Mouse (Mus musculus): ENCODE measurements around the gene Cabp7. TPM values are rescaled to one million over a fixed set of nuclear protein-coding genes. Genes with fewer than 3 reads are reported as not detected.
"Not testable (repeated sequence)": the region's sequence is repeated elsewhere in the genome, so short reads cannot be mapped to it uniquely, and the experiment has no call there.

Gene Cabp7
- polyA plus RNA-seq, 1 experiment from 2014 or later, result 0.10 TPM

DNA sequence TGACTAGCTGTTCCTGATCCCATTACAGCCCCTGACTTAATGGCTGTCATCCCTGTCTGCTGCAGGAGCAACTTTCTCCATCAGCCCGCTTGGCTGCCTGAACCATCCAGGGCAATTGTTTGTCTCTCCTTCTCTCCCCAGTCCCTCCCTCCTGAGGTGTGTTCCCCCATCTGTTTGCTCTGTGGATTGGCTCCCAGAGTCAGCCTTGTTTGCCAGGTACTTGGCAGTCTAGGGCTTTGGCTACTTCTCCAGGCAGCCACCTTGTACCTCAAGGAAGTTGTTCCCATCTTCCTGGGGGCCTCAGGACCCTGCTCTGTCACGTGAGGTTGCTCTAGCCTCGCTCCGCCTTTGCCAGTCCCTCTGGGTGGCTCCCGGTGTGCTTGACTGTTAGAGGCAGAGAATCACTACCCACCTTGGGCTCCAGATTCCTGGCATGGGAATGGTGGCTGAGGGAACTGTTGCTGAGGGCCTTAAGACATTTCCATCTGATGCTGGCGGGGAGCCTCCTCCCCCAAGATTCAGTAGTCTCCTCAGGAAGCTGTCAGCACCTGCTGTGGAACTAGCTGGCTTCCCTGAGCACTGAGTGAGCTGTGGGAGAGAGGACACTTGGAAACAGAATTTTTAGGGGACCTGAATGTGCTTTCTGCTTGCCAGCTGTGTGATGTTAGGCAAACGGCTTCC lies 25.5 kb downstream of the Cabp7 start:
- H3K4me1 ChIP-seq, result peaks cover 16% of the 10 kb centered on the region; the same call in 1 of the 2 replicates
- H3K9me3 ChIP-seq (replicated peaks), result no peaks in the 10 kb centered on the region
- no peak overlapping the region for H3K9ac ChIP-seq
- H3K4me2 ChIP-seq, result no peak overlapping the region
- H3K27ac ChIP-seq, result no peak overlapping the region
- WGBS, result 38% methylated on average over 7 of the region's 7 CpGs
- H3K4me3 ChIP-seq (replicated peaks), result no peak overlapping the region
- peaks cover 35% of the 10 kb centered on the region; the same call in 1 of the 2 replicates for H3K36me3 ChIP-seq
- H3K27me3 ChIP-seq, result no peaks in the 10 kb centered on the region
- ATAC-seq (replicated peaks; ENCODE audit: low FRiP score), result no peak

DNA sequence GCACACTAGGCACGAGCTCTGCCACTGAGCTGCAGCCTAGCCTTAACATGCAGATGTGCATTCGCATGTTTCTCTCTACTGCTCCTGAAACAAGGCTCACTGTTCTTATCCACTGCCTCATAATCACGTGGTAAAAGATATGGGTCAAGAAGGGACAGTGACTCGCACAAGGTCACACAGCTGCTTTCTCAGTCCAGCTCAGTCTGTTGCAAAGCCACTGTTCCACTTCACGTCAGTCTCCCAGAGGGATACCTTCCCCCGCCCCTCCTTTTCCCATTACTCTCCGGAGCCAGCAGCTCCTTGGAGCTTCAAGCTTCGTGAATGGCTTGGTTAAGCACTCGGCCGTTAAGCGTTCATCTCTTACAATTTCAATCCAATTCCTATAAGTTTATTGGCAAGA lies 26.2 kb downstream of the Cabp7 start:
- Histone ChIP-seq H3K4me2 (no peak overlapping the region), H3K4me1 (peaks cover 16% of the 10 kb centered on the region; the same call in 1 of the 2 replicates), H3K27me3 (no peaks in the 10 kb centered on the region), H3K4me3 (replicated peaks) (no peak overlapping the region), H3K27ac (no peak overlapping the region), H3K9me3 (replicated peaks) (no peaks in the 10 kb centered on the region), H3K9ac (no peak overlapping the region), H3K36me3 (peaks cover 29% of the 10 kb centered on the region; the same call in 1 of the 2 replicates)
- ATAC-seq (replicated peaks; ENCODE audit: low FRiP score), result no peak
- WGBS, result 54% methylated on average over 11 of the region's 11 CpGs

DNA sequence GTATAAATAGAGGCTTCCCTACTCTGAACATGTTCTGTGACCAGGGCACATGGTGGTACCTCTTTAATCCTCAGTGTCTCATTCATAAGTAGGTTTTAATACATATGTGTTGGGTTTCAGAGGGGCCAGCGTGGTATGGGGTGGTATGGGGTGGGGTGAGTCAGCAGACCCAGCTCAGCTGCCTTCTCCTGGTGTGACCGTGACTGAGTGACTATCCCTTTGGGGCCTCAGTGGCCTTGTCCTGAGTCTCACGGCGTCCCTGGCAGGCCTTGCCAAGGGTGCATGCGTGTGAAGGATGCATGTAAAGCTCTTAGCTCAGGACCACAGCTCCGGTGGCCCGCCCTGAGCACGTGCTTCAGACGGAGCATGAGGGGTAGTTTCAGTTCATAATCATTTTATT lies 26.6 kb downstream of the Cabp7 start:
- H3K4me1 ChIP-seq, result peaks cover 16% of the 10 kb centered on the region; the same call in 1 of the 2 replicates
- H3K4me2 ChIP-seq, result no peak overlapping the region
- WGBS, result 82% methylated on average over 9 of the region's 9 CpGs
- H3K9ac ChIP-seq, result no peak overlapping the region
- ATAC-seq (replicated peaks; ENCODE audit: low FRiP score), result no peak
- no peaks in the 10 kb centered on the region for H3K9me3 ChIP-seq (replicated peaks)
- H3K27me3 ChIP-seq, result no peaks in the 10 kb centered on the region
- H3K27ac ChIP-seq, result no peak overlapping the region
- peaks cover 27% of the 10 kb centered on the region; the same call in 1 of the 2 replicates for H3K36me3 ChIP-seq
- H3K4me3 ChIP-seq (replicated peaks), result no peak overlapping the region

DNA sequence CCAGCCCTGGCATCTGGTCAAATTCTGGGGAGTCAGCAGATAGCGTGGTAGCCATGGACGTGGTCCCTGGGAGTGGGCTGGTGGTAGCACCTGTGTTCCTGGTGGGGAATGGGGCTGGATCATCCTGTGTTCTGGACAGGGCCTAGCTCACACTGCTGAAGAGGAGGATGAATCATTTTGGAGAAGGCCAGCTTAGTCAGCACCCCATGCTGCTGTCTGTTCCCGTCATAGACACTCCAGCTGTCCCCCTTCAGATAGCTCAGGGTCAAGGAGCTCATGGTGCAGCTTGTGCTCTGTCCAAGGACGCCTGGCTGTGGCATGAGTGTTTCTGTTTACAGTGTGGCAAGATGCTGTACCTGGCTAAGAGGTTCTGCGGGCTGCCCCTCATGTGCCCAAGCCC lies 28.0 kb downstream of the Cabp7 start:
- 81% methylated on average over 5 of the region's 5 CpGs for WGBS
- Histone ChIP-seq H3K9me3 (replicated peaks) (no peaks in the 10 kb centered on the region), H3K9ac (no peak overlapping the region), H3K36me3 (peaks cover 14% of the 10 kb centered on the region; the same call in 1 of the 2 replicates), H3K4me2 (no peak overlapping the region), H3K27me3 (no peaks in the 10 kb centered on the region), H3K4me1 (peaks cover 16% of the 10 kb centered on the region; the same call in 1 of the 2 replicates), H3K4me3 (replicated peaks) (no peak overlapping the region), H3K27ac (no peak overlapping the region)
- ATAC-seq (replicated peaks; ENCODE audit: low FRiP score), result no peak

DNA sequence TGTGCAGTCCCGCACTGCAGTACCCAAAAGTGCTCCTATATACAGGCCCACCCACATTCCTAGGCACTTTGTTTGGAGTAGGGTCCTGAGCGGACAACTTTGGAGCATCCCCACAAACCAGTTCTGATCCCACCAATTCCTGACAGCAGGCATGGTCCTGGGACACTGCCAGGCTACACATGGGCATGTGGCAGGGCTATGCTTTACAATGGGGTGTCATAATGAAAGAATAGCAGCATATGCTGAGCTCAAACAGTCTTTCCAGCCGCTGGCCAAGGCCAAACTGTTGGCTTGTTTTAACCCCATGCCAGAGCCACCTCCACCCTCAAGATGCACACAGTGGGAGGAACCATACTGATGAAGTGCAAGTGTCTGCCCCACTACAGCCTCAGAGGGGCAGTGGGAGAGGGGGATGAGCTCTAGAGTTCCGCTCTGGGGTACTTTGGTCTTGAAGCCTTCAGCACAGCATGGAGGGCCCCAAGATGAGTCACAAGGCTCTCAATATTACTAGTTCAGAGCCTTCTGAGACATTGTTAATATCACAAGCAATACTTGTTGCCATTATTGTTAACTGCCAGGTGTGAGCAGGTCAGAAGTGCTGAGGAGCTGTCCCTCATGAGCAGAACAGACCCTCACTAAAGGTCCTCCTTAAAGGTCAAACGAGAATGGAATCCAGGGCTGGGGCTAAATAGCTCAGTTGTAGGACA lies 29.9 kb downstream of the Cabp7 start:
- Histone ChIP-seq H3K36me3 (no peaks in the 10 kb centered on the region), H3K4me2 (no peak overlapping the region), H3K9me3 (replicated peaks) (no peaks in the 10 kb centered on the region), H3K27me3 (no peaks in the 10 kb centered on the region), H3K4me1 (peaks cover 12% of the 10 kb centered on the region; the same call in 1 of the 2 replicates), H3K27ac (no peak overlapping the region), H3K4me3 (replicated peaks) (no peak overlapping the region), H3K9ac (no peak overlapping the region)
- 89% methylated on average over 5 of the region's 5 CpGs for WGBS
- no peak for ATAC-seq (replicated peaks; ENCODE audit: low FRiP score)

DNA sequence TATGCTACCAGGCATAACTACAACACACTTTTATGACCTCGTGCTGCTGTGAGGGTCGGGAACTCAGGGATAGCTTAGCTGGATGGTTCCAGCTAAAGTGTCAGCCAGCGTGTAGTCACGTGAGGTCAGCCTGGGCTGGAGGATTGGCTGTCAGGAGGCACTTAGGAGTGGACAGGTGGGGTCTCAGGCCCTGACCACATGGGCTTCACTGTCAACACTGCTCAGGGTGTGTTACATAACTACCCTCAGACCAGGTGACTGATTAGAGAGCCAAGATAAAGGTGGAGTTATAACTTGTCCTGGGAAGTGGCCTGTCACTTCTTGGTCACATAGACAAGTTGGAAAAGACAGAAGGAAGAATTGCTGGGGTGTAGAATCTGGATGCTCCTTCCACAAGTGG lies 31.0 kb downstream of the Cabp7 start:
- H3K9ac ChIP-seq, result no peak overlapping the region
- H3K27me3 ChIP-seq, result no peaks in the 10 kb centered on the region
- no peaks in the 10 kb centered on the region for H3K36me3 ChIP-seq
- H3K4me2 ChIP-seq, result no peak overlapping the region
- ATAC-seq (replicated peaks; ENCODE audit: low FRiP score), result no peak
- no peaks in the 10 kb centered on the region for H3K9me3 ChIP-seq (replicated peaks)
- H3K27ac ChIP-seq, result no peak overlapping the region
- 72% methylated on average over 4 of the region's 4 CpGs for WGBS
- H3K4me3 ChIP-seq (replicated peaks), result no peak overlapping the region
- H3K4me1 ChIP-seq, result peaks cover 6% of the 10 kb centered on the region; the same call in 1 of the 2 replicates

DNA sequence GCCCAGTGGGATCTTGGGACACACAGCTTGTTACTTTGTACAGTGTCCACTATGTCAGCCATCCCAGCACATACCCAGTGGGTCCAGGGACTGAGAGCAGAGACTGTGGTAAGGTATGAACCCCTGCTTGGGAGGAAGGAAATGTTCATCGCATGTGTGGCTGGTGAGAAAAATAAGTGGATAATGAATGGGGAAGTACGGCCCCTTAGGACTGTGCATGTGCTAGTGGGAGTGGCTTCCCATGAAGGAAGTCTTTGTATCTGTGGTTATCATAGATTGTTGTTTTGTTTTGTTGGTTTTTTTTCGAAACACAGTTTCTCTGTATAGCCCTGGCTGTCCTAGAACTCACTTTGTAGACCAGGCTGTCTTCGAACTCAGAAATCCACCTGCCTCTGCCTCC lies 31.9 kb downstream of the Cabp7 start:
- peaks cover 5% of the 10 kb centered on the region; the same call in 1 of the 2 replicates for H3K4me1 ChIP-seq
- no peak overlapping the region for H3K9ac ChIP-seq
- WGBS, result 83% methylated on average over 4 of the region's 4 CpGs
- no peak overlapping the region for H3K4me2 ChIP-seq
- H3K27me3 ChIP-seq, result no peaks in the 10 kb centered on the region
- no peaks in the 10 kb centered on the region for H3K9me3 ChIP-seq (replicated peaks)
- H3K4me3 ChIP-seq (replicated peaks), result no peak overlapping the region
- H3K27ac ChIP-seq, result no peak overlapping the region
- no peaks in the 10 kb centered on the region for H3K36me3 ChIP-seq
- ATAC-seq (replicated peaks; ENCODE audit: low FRiP score), result no peak

DNA sequence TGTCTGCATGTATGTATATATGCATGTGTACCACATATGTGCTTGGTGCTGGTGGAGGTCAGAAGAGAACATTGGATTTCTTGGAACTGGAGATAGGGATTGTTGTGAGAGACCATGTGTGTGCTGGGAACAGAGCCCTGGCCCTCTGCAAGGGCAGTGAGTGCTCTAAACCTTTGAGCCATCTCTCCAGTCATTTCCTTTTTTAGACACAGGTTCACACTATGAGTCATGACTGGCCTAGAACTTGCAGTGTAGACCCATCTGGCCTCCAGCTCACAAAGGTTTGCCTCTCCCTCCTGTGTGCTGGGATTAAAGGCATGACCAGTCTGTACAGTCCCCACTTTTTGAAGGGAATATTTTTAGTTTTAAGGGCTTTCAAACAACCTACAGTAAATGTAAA lies 33.8 kb downstream of the Cabp7 start:
- no peak overlapping the region for H3K27ac ChIP-seq
- ATAC-seq (replicated peaks; ENCODE audit: low FRiP score), result no peak
- H3K9me3 ChIP-seq (replicated peaks), result no peaks in the 10 kb centered on the region

DNA sequence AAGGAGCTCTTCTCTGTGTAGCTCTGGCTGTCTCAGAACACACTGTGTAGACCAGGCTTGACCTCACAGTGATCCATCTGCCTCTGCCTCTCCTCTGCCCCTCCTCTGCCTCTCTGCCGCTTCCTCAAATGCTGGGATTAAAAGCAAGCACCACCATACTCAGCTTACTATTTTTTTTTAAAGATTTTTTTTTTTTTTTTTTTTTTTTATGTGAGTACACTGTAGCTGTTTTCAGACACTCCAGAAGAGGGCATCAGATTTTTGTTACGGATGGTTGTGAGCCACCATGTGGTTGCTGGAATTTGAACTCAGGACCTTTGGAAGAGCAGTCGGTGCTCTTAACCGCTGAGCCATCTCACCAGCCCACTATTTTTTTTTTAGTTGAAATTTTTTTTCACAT lies 36.4 kb downstream of the Cabp7 start:
- not testable (repeated sequence) for H3K4me3 ChIP-seq (replicated peaks)
- WGBS, result 85% methylated on average over 4 of the region's 4 CpGs

More for the DNA sequence above, 33.8 kb downstream of the Cabp7 start:
- Histone ChIP-seq H3K27me3 (no peaks in the 10 kb centered on the region), H3K36me3 (no peaks in the 10 kb centered on the region), H3K9ac (no peak overlapping the region), H3K4me1 (no peaks in the 10 kb centered on the region), H3K4me3 (replicated peaks) (no peak overlapping the region), H3K4me2 (no peak overlapping the region)

DNA sequence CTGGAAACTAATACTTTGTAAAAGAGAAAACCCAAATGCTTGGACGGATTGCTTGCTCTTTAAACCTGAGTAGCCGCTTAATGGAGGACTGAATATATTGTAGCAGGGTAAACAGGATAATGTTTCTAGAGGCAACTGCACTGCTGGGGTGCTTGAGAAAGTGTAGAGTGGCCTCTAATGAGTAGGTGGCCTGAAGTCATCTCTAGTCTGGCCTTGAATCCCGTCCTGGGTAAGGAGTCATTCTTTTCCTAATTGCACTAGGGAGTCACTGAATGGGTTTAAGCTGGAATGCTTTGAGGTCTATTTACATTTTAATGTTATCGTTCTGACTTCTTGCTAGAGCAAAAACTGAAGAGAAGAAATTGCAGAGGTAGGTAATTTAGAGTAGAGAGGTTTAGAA lies 41.4 kb downstream of the Cabp7 start:
- Histone ChIP-seq H3K4me1 (peaks cover 13% of the 10 kb centered on the region), H3K4me2 (peak overlapping the region; percentile 79), H3K9ac (peak overlapping the region; percentile 58), H3K9me3 (replicated peaks) (no peaks in the 10 kb centered on the region), H3K36me3 (peaks cover 23% of the 10 kb centered on the region), H3K4me3 (replicated peaks) (peak overlapping the region; percentile 89), H3K27me3 (no peaks in the 10 kb centered on the region), H3K27ac (peak overlapping the region; percentile 66)
- 5% methylated on average over 4 of the region's 4 CpGs for WGBS
- ATAC-seq (replicated peaks; ENCODE audit: low FRiP score), result no peak

More for the DNA sequence above, 36.4 kb downstream of the Cabp7 start:
- H3K4me2 ChIP-seq; H3K9me3 ChIP-seq (replicated peaks); H3K36me3 ChIP-seq; H3K27ac ChIP-seq; H3K9ac ChIP-seq; H3K4me1 ChIP-seq; H3K27me3 ChIP-seq; ATAC-seq (replicated peaks; ENCODE audit: low FRiP score): not testable (repeated sequence)

DNA sequence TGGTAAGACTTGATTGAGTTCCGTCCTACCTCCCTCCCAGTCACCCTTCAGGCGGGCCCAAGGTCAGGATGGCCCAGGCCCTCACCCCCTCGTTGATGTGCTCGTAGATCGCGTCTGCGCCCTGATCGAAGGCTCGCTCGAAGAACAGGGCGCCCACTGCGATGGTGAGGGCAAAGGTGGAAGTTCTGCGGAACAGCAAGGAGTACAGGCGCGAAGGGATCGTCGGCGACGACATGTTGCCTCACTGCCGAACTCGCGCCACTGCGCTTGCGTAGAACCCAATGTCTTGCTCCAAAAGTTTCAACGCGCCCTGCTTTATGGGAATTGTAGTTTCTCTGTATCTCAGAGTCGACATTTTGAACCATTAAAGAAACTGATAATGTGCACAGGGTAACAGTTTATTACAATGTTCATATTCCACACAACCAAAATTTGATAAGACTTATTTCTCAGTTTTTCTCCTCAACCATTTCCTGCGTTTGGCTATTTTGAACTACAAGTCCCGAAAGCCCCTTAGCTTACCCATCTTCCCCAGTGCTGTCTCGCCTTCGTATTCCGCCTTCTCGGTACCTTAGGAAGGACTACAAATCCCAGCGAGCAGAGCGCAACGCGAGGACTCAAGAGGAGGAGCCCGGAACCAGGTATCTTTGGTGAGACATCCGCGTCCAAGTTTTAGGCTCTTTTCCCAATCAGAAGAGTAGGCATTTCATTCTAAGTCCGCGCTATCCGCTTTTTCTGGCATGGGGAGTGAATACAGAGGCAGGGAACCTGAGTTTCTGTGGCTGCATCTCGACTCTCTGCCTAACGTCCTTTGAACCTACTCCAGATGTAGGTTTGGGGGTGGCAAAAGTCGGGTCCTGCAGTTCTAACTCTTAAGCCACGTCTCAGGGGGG lies 42.3 kb downstream of the Cabp7 start, which contains the start of the genes Uqcr10 and Zmat5:
Gene Uqcr10, minus strand, starts transcription at position 271 of the 893 bp plus-strand sequence.
Gene Zmat5, plus strand, starts transcription at position 607 of the 893 bp plus-strand sequence.
- Histone ChIP-seq H3K27me3 (no peaks in the 10 kb centered on the region), H3K4me3 (replicated peaks) (peak within 1 kb of the TSS; percentile 89), H3K4me1 (peaks cover 13% of the 10 kb centered on the region), H3K9ac (peak within 1 kb of the TSS; percentile 85), H3K4me2 (peak within 1 kb of the TSS; percentile 79), H3K36me3 (peaks cover 23% of the 10 kb centered on the region), H3K27ac (peak within 1 kb of the TSS; percentile 84), H3K9me3 (replicated peaks) (no peaks in the 10 kb centered on the region)
- under 1% methylated on average over 47 of the region's 47 CpGs for WGBS
- peak; percentile 98 for ATAC-seq (replicated peaks; ENCODE audit: low FRiP score)
